Mouse (Mus musculus) testis, adult 10 weeks (tissue): ENCODE data around the gene Setd2. TPM values are rescaled to one million over a fixed set of nuclear protein-coding genes. Genes with fewer than 3 reads are reported as not detected.

ENCODE experiments used
- polyA plus RNA-seq: library from polyadenylated mRNA; stranded (reverse); fragments of 350-450 nt; fragmentation: Illumina TruSeq; extraction: RNeasy Lipid Tissue Mini Kit (QIAGEN cat#74804); gene quantifications from one replicate; pipeline ENCODE4 v1.2.3, GENCODE M21; 2014; ENCODE audit warnings: low read depth, low replicate concordance

The Setd2 gene
- polyA plus RNA-seq: 72.6 TPM

GRCm38 (mm10) chr9:110532538-110533291, at the start of gene Setd2:
Gene Setd2 (plus strand): TSS chr9:110532597.

GRCm38 (mm10) chr9:110624361-110625166, 92.2 kb downstream of the Setd2 start, which contains the start of gene Nradd:
Gene Nradd (minus strand): TSS chr9:110624452.

GRCm38 (mm10) chr9:110653655-110654461, 121.5 kb downstream of the Setd2 start, which contains the start of gene Nbeal2:
Gene Nbeal2 (minus strand): TSS chr9:110654161.

GRCm38 (mm10) chr9:110656249-110657221, 124.1 kb downstream of the Setd2 start, which contains the start of gene Ccdc12:
Gene Ccdc12 (plus strand): TSS chr9:110656503.

Other genes with a start within 250 kb of the Setd2 start
- 0.80 TPM for gene Elp6, start 227.4 kb upstream of the Setd2 start, polyA plus RNA-seq
- gene Scap, start 199.3 kb upstream of the Setd2 start, polyA plus RNA-seq: 2.5 TPM
- gene Ptpn23, start 124.4 kb upstream of the Setd2 start, polyA plus RNA-seq: 1.1 TPM
- gene Ngp, start 112.8 kb upstream of the Setd2 start, polyA plus RNA-seq: not detected
- 3.3 TPM for gene Klhl18, start 55.9 kb upstream of the Setd2 start, polyA plus RNA-seq
- gene Kif9, start 55.6 kb upstream of the Setd2 start, polyA plus RNA-seq: 181 TPM
- gene Nradd, start 91.9 kb downstream of the Setd2 start, polyA plus RNA-seq: 2.3 TPM
- gene Nbeal2, start 121.6 kb downstream of the Setd2 start, polyA plus RNA-seq: 0.21 TPM
- 1.4 TPM for gene Ccdc12, start 123.9 kb downstream of the Setd2 start, polyA plus RNA-seq
- gene Myl3, start 209.3 kb downstream of the Setd2 start, polyA plus RNA-seq: not detected
- 0.11 TPM for gene Pth1r, start 214.5 kb downstream of the Setd2 start, polyA plus RNA-seq